Mouse (Mus musculus): ENCODE results near the gene Zfp771. TPM values are rescaled to one million over a fixed set of nuclear protein-coding genes. Genes with fewer than 3 reads are reported as not detected.

The Zfp771 gene
- polyA plus RNA-seq, 1 experiment from 2014 or later: 15.0 TPM

GRCm38 (mm10) chr7:127220440-127220839 lies 23.6 kb upstream of the Zfp771 start:
- WGBS (ENCODE audit: insufficient replicate concordance): 60% methylated on average over 6 of the region's 6 CpGs
- Histone ChIP-seq H3K4me3 (replicated peaks) (no peak overlapping the region), H3K9ac (no peak overlapping the region), H3K4me2 (no peak overlapping the region), H3K27ac (replicated peaks) (peak overlapping the region; percentile 57; the same call in 1 of the 2 replicates), H3K27me3 (no peaks in the 10 kb centered on the region), H3K9me3 (replicated peaks) (no peaks in the 10 kb centered on the region), H3K4me1 (replicated peaks) (peaks cover 85% of the 10 kb centered on the region), H3K36me3 (replicated peaks) (0 out of 2 replicates have a peak, but pooled peaks cover 2% of the 10 kb centered on the region)
- ATAC-seq (ENCODE audit: insufficient read depth): no peak

DNA sequence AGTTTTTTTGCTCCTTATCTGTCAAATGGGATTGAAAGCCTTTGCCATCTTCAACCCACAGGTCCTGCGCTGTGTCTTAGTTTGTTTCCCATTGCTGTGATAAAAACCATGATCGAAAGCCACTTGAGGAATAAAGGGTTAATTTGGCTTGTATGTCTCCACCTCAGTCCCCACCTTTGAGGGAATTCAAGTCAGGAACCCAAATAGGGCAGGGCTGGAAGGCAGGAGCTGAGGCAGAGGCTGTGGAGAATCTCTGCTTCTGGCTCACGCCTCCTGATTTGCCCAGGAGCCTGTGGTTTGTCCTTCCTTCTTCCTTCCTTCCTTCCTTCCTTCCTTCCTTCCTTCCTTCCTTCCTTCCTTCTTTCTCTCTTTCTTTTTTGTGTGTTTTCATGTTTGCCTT lies 21.0 kb upstream of the Zfp771 start:
- no peak overlapping the region for H3K4me3 ChIP-seq (replicated peaks)
- H3K9ac ChIP-seq: no peak overlapping the region
- 0 out of 2 replicates have a peak, but pooled peaks cover 2% of the 10 kb centered on the region for H3K36me3 ChIP-seq (replicated peaks)
- peaks cover 85% of the 10 kb centered on the region for H3K4me1 ChIP-seq (replicated peaks)
- H3K9me3 ChIP-seq (replicated peaks): no peaks in the 10 kb centered on the region
- peak overlapping the region; percentile 47; the same call in 1 of the 2 replicates for H3K4me2 ChIP-seq
- H3K27me3 ChIP-seq: no peaks in the 10 kb centered on the region
- WGBS (ENCODE audit: insufficient replicate concordance): 87% methylated on average over 3 of the region's 3 CpGs
- ATAC-seq (ENCODE audit: insufficient read depth): no peak
- H3K27ac ChIP-seq (replicated peaks): peak overlapping the region; percentile 96

DNA sequence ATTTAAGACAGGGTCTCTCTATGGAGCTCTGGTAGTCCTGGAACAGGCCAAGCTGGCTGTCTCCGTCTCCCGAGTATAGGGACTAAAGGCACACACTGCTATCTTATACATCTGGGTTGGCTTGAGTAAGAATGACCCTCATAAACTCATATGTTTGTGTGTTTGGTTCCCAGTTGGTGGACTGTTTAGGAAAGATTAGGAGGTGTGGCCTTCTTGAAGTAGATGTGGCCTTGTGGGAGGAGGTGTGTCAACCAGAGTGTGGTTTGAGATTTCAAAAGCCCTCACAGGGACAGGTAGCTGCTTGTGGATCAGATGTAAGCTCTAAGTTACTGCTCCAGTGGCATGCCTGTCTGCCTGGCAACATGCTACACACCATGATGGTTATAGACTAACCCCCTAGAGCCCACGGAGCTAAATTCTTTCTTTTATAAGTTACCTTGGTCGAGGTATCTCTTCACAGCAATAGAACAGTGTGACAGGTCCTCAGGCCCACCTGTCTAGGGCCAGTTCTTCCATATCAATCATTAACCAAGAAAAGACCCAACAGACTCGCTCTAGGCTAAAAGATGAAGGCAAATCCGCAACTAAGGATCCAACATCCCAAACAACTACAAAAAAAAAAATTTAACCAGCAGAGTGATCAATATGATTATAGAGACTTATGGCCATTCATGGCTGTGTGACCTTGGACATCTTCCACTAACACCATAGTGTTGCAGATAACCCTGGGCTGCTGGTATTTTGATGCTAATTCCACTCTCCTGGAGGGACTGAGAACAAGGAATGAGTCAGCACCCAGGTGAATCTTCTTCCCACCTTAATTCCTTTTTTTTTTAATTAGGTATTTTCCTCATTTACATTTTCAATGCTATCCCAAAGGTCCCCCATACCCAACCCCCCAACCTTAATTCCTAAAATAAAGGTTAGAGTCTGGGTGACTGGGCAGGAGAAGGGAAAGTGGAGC lies 20.3 kb upstream of the Zfp771 start:
- 0 out of 2 replicates have a peak, but pooled peaks cover 2% of the 10 kb centered on the region for H3K36me3 ChIP-seq (replicated peaks)
- H3K27ac ChIP-seq (replicated peaks): peak overlapping the region; percentile 96
- peaks cover 83% of the 10 kb centered on the region for H3K4me1 ChIP-seq (replicated peaks)
- H3K9ac ChIP-seq: 0 out of 2 replicates have a peak overlapping the region, but pooled peaks have one; percentile 2
- H3K9me3 ChIP-seq (replicated peaks): no peaks in the 10 kb centered on the region
- H3K4me2 ChIP-seq: peak overlapping the region; percentile 47
- ATAC-seq (ENCODE audit: insufficient read depth): peak; percentile 74
- no peaks in the 10 kb centered on the region for H3K27me3 ChIP-seq
- H3K4me3 ChIP-seq (replicated peaks): no peak overlapping the region
- WGBS (ENCODE audit: insufficient replicate concordance): 68% methylated on average over 6 of the region's 6 CpGs

DNA sequence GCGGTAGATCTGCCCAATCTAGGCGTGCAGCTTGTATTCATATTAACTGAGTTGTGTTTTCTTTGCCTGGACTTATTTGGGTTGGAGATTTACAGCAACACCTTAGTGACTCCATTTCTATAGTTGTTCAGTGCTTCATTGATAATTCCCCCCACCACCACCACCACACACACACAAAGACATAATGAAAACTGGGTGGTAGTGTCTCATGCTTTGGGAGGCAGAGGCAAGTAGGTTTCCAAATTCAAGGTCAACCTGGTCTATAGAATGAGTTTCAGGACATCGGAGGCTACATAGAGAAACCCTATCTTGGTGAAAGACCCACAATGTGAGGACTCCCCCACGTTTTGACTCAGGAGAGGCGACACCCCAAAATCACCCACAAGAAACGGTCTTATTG lies 19.5 kb upstream of the Zfp771 start:
- H3K4me1 ChIP-seq (replicated peaks): peaks cover 83% of the 10 kb centered on the region
- H3K4me2 ChIP-seq: no peak overlapping the region
- no peak overlapping the region for H3K9ac ChIP-seq
- H3K9me3 ChIP-seq (replicated peaks): no peaks in the 10 kb centered on the region
- no peak overlapping the region for H3K4me3 ChIP-seq (replicated peaks)
- H3K27me3 ChIP-seq: no peaks in the 10 kb centered on the region
- peak overlapping the region; percentile 96 for H3K27ac ChIP-seq (replicated peaks)
- WGBS (ENCODE audit: insufficient replicate concordance): 82% methylated on average over 6 of the region's 6 CpGs
- 0 out of 2 replicates have a peak, but pooled peaks cover 2% of the 10 kb centered on the region for H3K36me3 ChIP-seq (replicated peaks)
- no peak for ATAC-seq (ENCODE audit: insufficient read depth)

DNA sequence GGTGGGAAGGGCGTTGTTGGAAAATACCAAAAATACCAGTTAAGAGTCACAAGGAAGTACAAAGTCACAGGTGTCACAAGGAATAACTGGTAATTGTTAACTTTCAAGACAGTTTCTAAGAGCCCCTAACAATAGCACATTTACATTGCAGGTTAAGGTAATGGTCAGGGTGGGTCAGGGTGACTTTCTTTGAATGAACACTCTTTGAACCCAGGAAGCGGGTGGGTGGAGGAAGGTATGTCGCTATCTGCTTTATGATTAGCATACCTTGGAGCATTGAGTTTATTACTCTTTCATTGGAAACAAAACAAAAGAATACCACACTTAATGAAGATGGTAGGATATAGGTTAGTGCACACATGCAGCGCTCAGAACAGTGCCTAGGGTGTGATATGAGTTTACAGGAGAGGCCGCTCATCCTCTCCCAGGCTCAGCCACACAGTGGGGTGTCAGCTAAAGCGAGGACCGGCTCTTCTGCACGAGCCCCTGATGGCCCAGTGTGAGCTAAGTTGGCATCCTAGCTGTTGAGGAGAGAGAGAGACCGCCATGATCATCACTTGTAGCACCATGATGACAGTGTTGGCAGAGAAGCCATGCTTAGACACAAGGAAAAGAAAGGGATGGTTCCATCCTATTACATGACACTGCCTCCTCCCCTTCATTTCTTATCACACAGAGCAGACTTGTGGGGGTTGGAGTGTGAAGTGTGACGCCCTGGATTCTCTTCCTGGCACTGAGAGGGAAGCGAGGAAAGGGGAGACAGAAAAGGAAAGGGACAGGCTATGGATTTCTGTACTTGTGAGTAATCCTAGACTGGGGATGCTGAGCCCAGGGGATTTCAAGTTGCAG lies 18.7 kb upstream of the Zfp771 start:
- H3K4me2 ChIP-seq: peak overlapping the region; percentile 73
- H3K27ac ChIP-seq (replicated peaks): peak overlapping the region; percentile 96
- 51% methylated on average over 11 of the region's 11 CpGs for WGBS (ENCODE audit: insufficient replicate concordance)
- H3K4me1 ChIP-seq (replicated peaks): peaks cover 82% of the 10 kb centered on the region
- peak overlapping the region; percentile 36 for H3K4me3 ChIP-seq (replicated peaks)
- peak; percentile 89 for ATAC-seq (ENCODE audit: insufficient read depth)
- peak overlapping the region; percentile 52 for H3K9ac ChIP-seq
- H3K36me3 ChIP-seq (replicated peaks): 0 out of 2 replicates have a peak, but pooled peaks cover 4% of the 10 kb centered on the region
- no peaks in the 10 kb centered on the region for H3K9me3 ChIP-seq (replicated peaks)
- no peaks in the 10 kb centered on the region for H3K27me3 ChIP-seq

DNA sequence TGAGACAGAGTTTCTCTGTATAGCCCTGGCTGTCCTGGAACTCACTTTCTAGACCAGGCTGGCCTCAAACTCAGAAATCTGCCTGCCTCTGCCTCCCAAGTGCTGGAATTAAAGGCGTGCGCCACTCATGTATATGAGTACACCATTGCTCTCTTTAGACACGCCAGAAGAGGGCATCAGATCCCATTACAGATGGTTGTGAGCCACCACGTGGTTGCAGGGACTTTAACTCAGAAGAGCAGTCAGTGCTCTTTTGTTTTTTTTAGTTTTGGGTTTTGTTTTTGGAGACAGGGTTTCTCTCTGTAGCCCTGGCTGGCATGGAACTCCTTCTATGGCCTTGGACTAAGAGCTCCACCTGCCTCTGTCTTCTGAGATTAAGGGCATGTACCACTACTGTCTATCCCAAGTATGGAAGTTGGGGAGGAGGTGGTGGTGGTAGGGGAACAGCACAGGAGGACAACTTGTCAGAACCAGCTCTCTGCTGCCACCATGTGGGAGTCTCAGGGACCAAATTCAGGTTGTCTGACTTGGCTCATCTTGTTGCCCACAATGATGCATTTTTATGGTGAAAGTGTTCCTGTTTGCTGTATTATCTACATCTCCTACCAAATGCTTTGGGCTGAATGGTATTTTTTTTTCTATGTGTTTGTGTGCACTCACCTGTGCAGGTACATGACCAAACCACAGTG lies 15.3 kb upstream of the Zfp771 start:
- no peak for ATAC-seq (ENCODE audit: insufficient read depth)
- H3K4me3 ChIP-seq (replicated peaks): no peak overlapping the region
- H3K27me3 ChIP-seq: no peaks in the 10 kb centered on the region
- H3K36me3 ChIP-seq (replicated peaks): 0 out of 2 replicates have a peak, but pooled peaks cover 9% of the 10 kb centered on the region
- H3K27ac ChIP-seq (replicated peaks): peak overlapping the region; percentile 79
- H3K4me2 ChIP-seq: no peak overlapping the region
- H3K9ac ChIP-seq: no peak overlapping the region
- WGBS (ENCODE audit: insufficient replicate concordance): 45% methylated on average over 4 of the region's 4 CpGs
- peaks cover 90% of the 10 kb centered on the region for H3K4me1 ChIP-seq (replicated peaks)
- no peaks in the 10 kb centered on the region for H3K9me3 ChIP-seq (replicated peaks)

- no peaks in the 10 kb centered on the region for H3K27me3 ChIP-seq
- H3K9ac ChIP-seq: peak overlapping the region; percentile 95
- no peaks in the 10 kb centered on the region for H3K9me3 ChIP-seq (replicated peaks)
- WGBS (ENCODE audit: insufficient replicate concordance): 49% methylated on average over 3 of the region's 3 CpGs
- H3K36me3 ChIP-seq (replicated peaks): peaks cover 24% of the 10 kb centered on the region
- H3K27ac ChIP-seq (replicated peaks): 0 out of 2 replicates have a peak overlapping the region, but pooled peaks have one; percentile 92
- peak overlapping the region; percentile 90 for H3K4me3 ChIP-seq (replicated peaks)
- H3K4me2 ChIP-seq: peak overlapping the region; percentile 91
- H3K4me1 ChIP-seq (replicated peaks): peaks cover 71% of the 10 kb centered on the region
- no peak for ATAC-seq (ENCODE audit: insufficient read depth)
These were observed 12.7 kb upstream of the Zfp771 start for GRCm38 (mm10) chr7:127231376-127231775.

- Histone ChIP-seq H3K27ac (replicated peaks) (peak overlapping the region; percentile 92), H3K4me2 (peak overlapping the region; percentile 91), H3K4me3 (replicated peaks) (peak overlapping the region; percentile 90), H3K9me3 (replicated peaks) (no peaks in the 10 kb centered on the region), H3K9ac (peak overlapping the region; percentile 95), H3K4me1 (replicated peaks) (peaks cover 66% of the 10 kb centered on the region), H3K27me3 (no peaks in the 10 kb centered on the region), H3K36me3 (replicated peaks) (peaks cover 30% of the 10 kb centered on the region)
- 3% methylated on average over 20 of the region's 20 CpGs for WGBS (ENCODE audit: insufficient replicate concordance)
- ATAC-seq (ENCODE audit: insufficient read depth): no peak
These were observed 12.1 kb upstream of the Zfp771 start for GRCm38 (mm10) chr7:127231826-127232621.

- Histone ChIP-seq H3K27me3 (no peaks in the 10 kb centered on the region), H3K4me3 (replicated peaks) (peak within 1 kb of the TSS; percentile 90), H3K4me2 (peak within 1 kb of the TSS; percentile 91), H3K27ac (replicated peaks) (peak within 1 kb of the TSS; percentile 92), H3K9me3 (replicated peaks) (no peaks in the 10 kb centered on the region), H3K36me3 (replicated peaks) (peaks cover 36% of the 10 kb centered on the region), H3K4me1 (replicated peaks) (peaks cover 58% of the 10 kb centered on the region), H3K9ac (peak within 1 kb of the TSS; percentile 95)
- ATAC-seq (ENCODE audit: insufficient read depth): peak; percentile 88
- WGBS (ENCODE audit: insufficient replicate concordance): under 1% methylated on average over 64 of the region's 64 CpGs
These were observed 11.3 kb upstream of the Zfp771 start, which contains the start of the genes Zfp553 and Sept1 for GRCm38 (mm10) chr7:127232622-127233367. Gene Zfp553 (plus strand): TSS chr7:127233061. Gene Sept1 (minus strand): TSS chr7:127233130.

Measured in liver, embryonic 15.5 days (tissue).